Mouse (Mus musculus) cerebellum, adult 9-11 months (tissue): ENCODE measurements around the gene Olfr374.
"Not testable (repeated sequence)": the region's sequence is repeated elsewhere in the genome, so short reads cannot be mapped to it uniquely, and the experiment has no call there.

ENCODE experiments used
- DNase-seq: peaks from one replicate; pipeline ENCODE4 v3.0.0; 2022

Gene Olfr374

GRCm38 (mm10) chr8:72106740-72107139 lies at the start of gene Olfr374:
Gene Olfr374, plus strand, starts transcription at chr8:72107040.
- no peak for DNase-seq

- DNase-seq: not testable (repeated sequence)
Measured at GRCm38 (mm10) chr8:72057643-72058042, 49.2 kb upstream of the Olfr374 start.

GRCm38 (mm10) chr8:72066819-72067399 lies 39.9 kb upstream of the Olfr374 start:
- not testable (repeated sequence) for DNase-seq

- DNase-seq: not testable (repeated sequence)
Measured at GRCm38 (mm10) chr8:72082877-72083276, 24.0 kb upstream of the Olfr374 start, which contains the start of gene Olfr373. Gene Olfr373, plus strand, starts transcription at chr8:72083177.

GRCm38 (mm10) chr8:72084744-72085143 lies 22.1 kb upstream of the Olfr374 start:
- no peak for DNase-seq

GRCm38 (mm10) chr8:72087611-72088010 lies 19.2 kb upstream of the Olfr374 start:
- not testable (repeated sequence) for DNase-seq

GRCm38 (mm10) chr8:72096721-72097120 lies 10.1 kb upstream of the Olfr374 start:
- not testable (repeated sequence) for DNase-seq

GRCm38 (mm10) chr8:72099377-72100103 lies 7.3 kb upstream of the Olfr374 start:
- DNase-seq: peak; percentile 7

- no peak for DNase-seq
Measured at GRCm38 (mm10) chr8:72105165-72105564, 1.7 kb upstream of the Olfr374 start.

- DNase-seq: no peak
Measured at GRCm38 (mm10) chr8:72110876-72111275, 4.0 kb downstream of the Olfr374 start.

GRCm38 (mm10) chr8:72112486-72112885 lies 5.6 kb downstream of the Olfr374 start:
- no peak for DNase-seq

GRCm38 (mm10) chr8:72115202-72115601 lies 8.4 kb downstream of the Olfr374 start:
- no peak for DNase-seq

GRCm38 (mm10) chr8:72118616-72119015 lies 11.8 kb downstream of the Olfr374 start:
- DNase-seq: no peak

GRCm38 (mm10) chr8:72121486-72121885 lies 14.6 kb downstream of the Olfr374 start:
- not testable (repeated sequence) for DNase-seq

GRCm38 (mm10) chr8:72121997-72122396 lies 15.2 kb downstream of the Olfr374 start:
- no peak for DNase-seq

GRCm38 (mm10) chr8:72127834-72128233 lies 21.0 kb downstream of the Olfr374 start:
- DNase-seq: no peak

- no peak for DNase-seq
Measured at GRCm38 (mm10) chr8:72131251-72131650, 24.4 kb downstream of the Olfr374 start.

GRCm38 (mm10) chr8:72131901-72132300 lies 25.1 kb downstream of the Olfr374 start:
- DNase-seq: no peak

GRCm38 (mm10) chr8:72132417-72132816 lies 25.6 kb downstream of the Olfr374 start:
- DNase-seq: no peak

- no peak for DNase-seq
Measured at GRCm38 (mm10) chr8:72132891-72133290, 26.1 kb downstream of the Olfr374 start.

GRCm38 (mm10) chr8:72133507-72133906 lies 26.7 kb downstream of the Olfr374 start:
- DNase-seq: no peak

- peak; percentile 70 for DNase-seq
Measured at GRCm38 (mm10) chr8:72134756-72135445, 28.1 kb downstream of the Olfr374 start, which contains the start of gene Tpm4. Gene Tpm4, plus strand, starts transcription at chr8:72134975.

GRCm38 (mm10) chr8:72135446-72136301 lies 28.8 kb downstream of the Olfr374 start:
- DNase-seq: peak; percentile 50
